Mouse (Mus musculus): Measurements from ENCODE around the gene Adh6b.

The Adh6b gene

GRCm38 (mm10) chr3:138341471-138341870 lies at the start of gene Adh6b:
Adh6b (plus strand) TSS chr3:138341775.
- no peak for DNase-seq

GRCm38 (mm10) chr3:138293298-138293895 lies 48.2 kb upstream of the Adh6b start:
- DNase-seq: no peak

- no peak for DNase-seq
Measured at GRCm38 (mm10) chr3:138300130-138300529, 41.4 kb upstream of the Adh6b start.

GRCm38 (mm10) chr3:138302676-138303075 lies 38.9 kb upstream of the Adh6b start:
- no peak for DNase-seq

- DNase-seq: no peak
Measured at GRCm38 (mm10) chr3:138303771-138304488, 37.6 kb upstream of the Adh6b start.

- no peak for DNase-seq
Measured at GRCm38 (mm10) chr3:138304489-138304871, 37.1 kb upstream of the Adh6b start.

GRCm38 (mm10) chr3:138305486-138306289 lies 35.9 kb upstream of the Adh6b start:
- no peak for DNase-seq

- DNase-seq: no peak
Measured at GRCm38 (mm10) chr3:138306290-138306683, 35.3 kb upstream of the Adh6b start.

- no peak for DNase-seq
Measured at GRCm38 (mm10) chr3:138309910-138310309, 31.7 kb upstream of the Adh6b start.

GRCm38 (mm10) chr3:138311015-138311414 lies 30.6 kb upstream of the Adh6b start:
- DNase-seq: no peak

- no peak for DNase-seq
Measured at GRCm38 (mm10) chr3:138312965-138313364, 28.6 kb upstream of the Adh6b start, which contains the start of gene Adh6a. Adh6a (plus strand) TSS chr3:138313286.

GRCm38 (mm10) chr3:138316908-138317472 lies 24.6 kb upstream of the Adh6b start:
- DNase-seq: no peak

GRCm38 (mm10) chr3:138325001-138325400 lies 16.6 kb upstream of the Adh6b start:
- no peak for DNase-seq

- no peak for DNase-seq
Measured at GRCm38 (mm10) chr3:138325466-138325865, 16.1 kb upstream of the Adh6b start.

- no peak for DNase-seq
Measured at GRCm38 (mm10) chr3:138333910-138334309, 7.7 kb upstream of the Adh6b start.

GRCm38 (mm10) chr3:138334320-138334719 lies 7.3 kb upstream of the Adh6b start:
- no peak for DNase-seq

GRCm38 (mm10) chr3:138335566-138335965 lies 6.0 kb upstream of the Adh6b start:
- DNase-seq: no peak

GRCm38 (mm10) chr3:138336104-138336754 lies 5.3 kb upstream of the Adh6b start:
- DNase-seq: no peak

GRCm38 (mm10) chr3:138347041-138347440 lies 5.5 kb downstream of the Adh6b start:
- no peak for DNase-seq

GRCm38 (mm10) chr3:138352012-138352809 lies 10.6 kb downstream of the Adh6b start:
- DNase-seq: no peak

- DNase-seq: no peak
Measured at GRCm38 (mm10) chr3:138358856-138359255, 17.3 kb downstream of the Adh6b start.

GRCm38 (mm10) chr3:138360721-138361120 lies 19.1 kb downstream of the Adh6b start:
- no peak for DNase-seq
